Mouse (Mus musculus) retina, postnatal 7 days (tissue): Measurements from ENCODE around the gene Nek2.
A peak's percentile ranks its signal among the peaks of the same experiment; 100 is the strongest.

Experiments
- DNase-seq: peaks from one replicate; pipeline ENCODE4 v3.0.0-alpha.2; 2012; ENCODE audit warnings: low read depth, low spot score

The Nek2 gene

GRCm38 (mm10) chr1:191821326-191822091 is at the start of gene Nek2:
TSS of gene Nek2 (plus strand) at chr1:191821444.
- peak; percentile 99 for DNase-seq

- DNase-seq = no peak
These were observed 47.1 kb upstream of the Nek2 start for GRCm38 (mm10) chr1:191774106-191774505.

GRCm38 (mm10) chr1:191775116-191775515 is 46.1 kb upstream of the Nek2 start:
- no peak for DNase-seq

GRCm38 (mm10) chr1:191777521-191777920 is 43.7 kb upstream of the Nek2 start:
- DNase-seq = peak; percentile 38

- no peak for DNase-seq
These were observed 40.8 kb upstream of the Nek2 start for GRCm38 (mm10) chr1:191780470-191780869.

GRCm38 (mm10) chr1:191785108-191785507 is 36.1 kb upstream of the Nek2 start:
- no peak for DNase-seq

GRCm38 (mm10) chr1:191786255-191786654 is 35.0 kb upstream of the Nek2 start:
- DNase-seq = no peak

- DNase-seq = no peak
These were observed 33.9 kb upstream of the Nek2 start for GRCm38 (mm10) chr1:191787379-191787778.

- DNase-seq = no peak
These were observed 28.3 kb upstream of the Nek2 start for GRCm38 (mm10) chr1:191792991-191793390.

- no peak for DNase-seq
These were observed 27.2 kb upstream of the Nek2 start for GRCm38 (mm10) chr1:191793888-191794532.

GRCm38 (mm10) chr1:191796238-191796896 is 24.9 kb upstream of the Nek2 start:
- no peak for DNase-seq

GRCm38 (mm10) chr1:191802093-191802819 is 19.0 kb upstream of the Nek2 start:
- DNase-seq = no peak

- DNase-seq = no peak
These were observed 18.2 kb upstream of the Nek2 start for GRCm38 (mm10) chr1:191802820-191803655.

- no peak for DNase-seq
These were observed 16.5 kb upstream of the Nek2 start for GRCm38 (mm10) chr1:191804747-191805146.

- DNase-seq = no peak
These were observed 15.5 kb upstream of the Nek2 start for GRCm38 (mm10) chr1:191805788-191806187.

GRCm38 (mm10) chr1:191806740-191807139 is 14.5 kb upstream of the Nek2 start:
- DNase-seq = no peak

- no peak for DNase-seq
These were observed 13.3 kb upstream of the Nek2 start for GRCm38 (mm10) chr1:191807979-191808378.

GRCm38 (mm10) chr1:191808688-191809223 is 12.5 kb upstream of the Nek2 start:
- no peak for DNase-seq

- DNase-seq = no peak
These were observed 9.5 kb upstream of the Nek2 start for GRCm38 (mm10) chr1:191811774-191812173.

GRCm38 (mm10) chr1:191812949-191813691 is 8.1 kb upstream of the Nek2 start:
- no peak for DNase-seq
